Mouse (Mus musculus): ENCODE measurements around the gene Naa10. TPM values are rescaled to one million over a fixed set of nuclear protein-coding genes. Genes with fewer than 3 reads are reported as not detected.
A peak's percentile ranks its signal among the peaks of the same experiment; 100 is the strongest.

Gene Naa10
- polyA plus RNA-seq (2015; fragmentation: Nextera tagmentation; extraction: Ambion mirVana) = 115 and 120 TPM in 2 replicates

DNA sequence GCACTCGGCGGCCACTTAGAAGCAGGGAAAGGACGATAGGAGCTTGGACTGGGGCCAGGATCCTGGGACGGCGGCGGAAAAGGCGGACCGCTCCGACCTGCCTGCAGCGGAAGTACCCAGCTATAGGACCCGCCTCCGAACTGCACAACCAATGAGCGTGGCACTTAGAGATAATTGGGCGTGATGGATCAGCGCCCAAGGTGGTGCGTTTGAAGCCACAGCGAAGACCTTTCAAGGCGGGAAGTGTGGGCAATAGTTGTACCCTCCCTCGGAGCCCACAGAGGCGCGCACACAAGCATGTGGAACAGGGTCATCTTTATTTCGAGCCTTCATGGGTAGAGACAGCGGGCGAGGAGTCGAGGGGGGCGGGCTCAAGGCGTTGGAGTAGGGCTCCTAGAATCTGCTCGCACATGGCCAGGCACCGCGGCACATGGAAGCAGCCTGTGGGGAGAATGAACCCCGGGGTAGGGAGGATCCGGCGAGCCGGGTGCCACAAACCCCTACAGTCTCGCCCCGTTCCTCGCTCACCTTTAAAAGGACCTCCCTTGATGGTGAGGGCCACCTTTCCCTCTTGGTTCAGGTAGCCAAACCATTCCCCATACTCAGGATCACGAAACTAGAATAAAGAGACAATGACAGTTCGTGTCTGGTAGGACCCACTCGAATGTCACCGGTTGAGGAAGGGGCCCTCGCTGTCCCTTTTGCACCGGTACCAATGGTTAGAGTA, at the start of gene Naa10, which contains the start of gene Arhgap4:
TSS of gene Naa10 (minus strand) at position 122 of the 727 bp plus-strand sequence.
TSS of gene Arhgap4 (minus strand) at position 48 of the 727 bp plus-strand sequence.
- H3K9me3 ChIP-seq (replicated peaks) = no peaks in the 10 kb centered on the region
- peak within 1 kb of the TSS; percentile 51 for H3K9ac ChIP-seq
- peaks cover 8% of the 10 kb centered on the region; the same call in 1 of the 2 replicates for H3K36me3 ChIP-seq
- H3K27ac ChIP-seq (replicated peaks) = peak within 1 kb of the TSS; percentile 75
- no peaks in the 10 kb centered on the region for H3K4me1 ChIP-seq
- peak; percentile 95 for ATAC-seq (ENCODE audit: insufficient number of reproducible peaks, low FRiP score, low TSS enrichment, low read depth)
- H3K4me2 ChIP-seq (replicated peaks) = peak within 1 kb of the TSS; percentile 68
- no peaks in the 10 kb centered on the region for H3K27me3 ChIP-seq
- WGBS = 19% methylated on average over 43 of the region's 43 CpGs
- H3K4me3 ChIP-seq (replicated peaks) = peak within 1 kb of the TSS; percentile 58

DNA sequence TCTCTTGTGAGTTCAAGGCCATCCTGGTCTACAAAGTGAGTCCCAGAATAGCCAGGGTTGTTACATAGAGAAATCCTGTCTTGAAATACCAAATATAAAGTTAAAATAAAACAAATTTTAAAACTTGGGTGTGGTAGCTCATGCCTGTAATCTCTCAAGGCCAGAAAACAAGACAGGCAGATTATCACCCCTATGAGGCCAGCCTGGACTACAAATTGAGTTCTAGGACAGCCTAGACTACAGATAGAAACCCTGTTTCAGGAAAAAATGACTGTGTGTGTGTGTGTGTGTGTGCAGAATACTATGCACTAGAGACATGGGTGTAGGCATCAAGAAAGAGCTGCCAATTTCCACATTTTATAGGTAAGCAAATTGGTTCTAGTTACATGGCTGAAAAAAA, 49.0 kb upstream of the Naa10 start:
- H3K4me3 ChIP-seq (replicated peaks) = no peak overlapping the region
- H3K9ac ChIP-seq = no peak overlapping the region
- H3K27me3 ChIP-seq = no peaks in the 10 kb centered on the region
- no peak overlapping the region for H3K4me2 ChIP-seq (replicated peaks)
- H3K4me1 ChIP-seq = no peaks in the 10 kb centered on the region
- no peak for ATAC-seq (ENCODE audit: insufficient number of reproducible peaks, low FRiP score, low TSS enrichment, low read depth)
- H3K27ac ChIP-seq (replicated peaks) = no peak overlapping the region
- H3K36me3 ChIP-seq = no peaks in the 10 kb centered on the region
- H3K9me3 ChIP-seq (replicated peaks) = no peaks in the 10 kb centered on the region

DNA sequence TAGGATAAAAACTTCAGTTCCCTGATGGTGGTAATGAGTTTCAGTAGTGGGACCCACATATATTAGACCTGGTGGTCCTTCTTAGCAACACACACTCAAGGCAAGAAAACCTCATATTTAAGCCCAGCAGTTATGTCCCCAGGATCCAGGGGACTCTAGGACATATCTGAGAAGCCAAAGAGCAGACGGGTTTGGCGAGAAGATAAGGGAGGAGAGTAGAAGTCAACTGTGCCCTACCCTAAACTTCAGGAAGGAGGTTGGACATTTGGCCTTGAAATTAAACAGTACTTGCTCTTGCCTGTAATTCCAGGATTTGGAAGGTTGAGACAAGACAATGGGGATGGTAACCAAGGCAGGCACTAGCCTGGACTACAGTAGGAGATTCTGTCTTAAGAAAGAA, 48.0 kb upstream of the Naa10 start:
- no peak for ATAC-seq (ENCODE audit: insufficient number of reproducible peaks, low FRiP score, low TSS enrichment, low read depth)
- H3K36me3 ChIP-seq = no peaks in the 10 kb centered on the region
- WGBS = 83% methylated on average over 2 of the region's 2 CpGs

DNA sequence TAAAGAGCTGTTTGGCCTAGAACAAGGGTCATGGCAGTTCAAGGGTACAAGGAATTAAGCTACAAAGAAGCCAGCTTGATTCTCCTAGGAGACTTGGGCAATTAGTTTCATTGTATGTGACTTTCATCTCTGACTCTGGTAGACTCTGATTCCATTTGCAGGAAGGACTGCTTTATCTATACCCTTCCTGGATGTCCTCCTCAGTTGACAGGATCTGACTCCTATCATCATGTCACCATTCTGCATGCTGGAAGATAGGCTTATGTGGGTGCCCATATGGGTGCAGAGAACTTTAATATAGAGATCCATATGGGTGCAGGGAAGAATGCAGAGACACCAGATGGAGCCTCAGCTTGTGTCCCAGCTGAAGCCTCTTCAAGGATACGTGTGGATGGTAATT, 47.4 kb upstream of the Naa10 start:
- Histone ChIP-seq H3K27me3 (no peaks in the 10 kb centered on the region), H3K9me3 (replicated peaks) (no peaks in the 10 kb centered on the region), H3K4me1 (0 out of 2 replicates have a peak, but pooled peaks cover under 1% of the 10 kb centered on the region), H3K4me3 (replicated peaks) (no peak overlapping the region), H3K36me3 (no peaks in the 10 kb centered on the region), H3K4me2 (replicated peaks) (no peak overlapping the region), H3K9ac (no peak overlapping the region), H3K27ac (replicated peaks) (no peak overlapping the region)
- ATAC-seq (ENCODE audit: insufficient number of reproducible peaks, low FRiP score, low TSS enrichment, low read depth) = no peak
- 89% methylated on average over 1 of the region's 1 CpGs for WGBS

More for the DNA sequence above, 48.0 kb upstream of the Naa10 start:
- no peak overlapping the region for H3K4me2 ChIP-seq (replicated peaks)
- H3K9me3 ChIP-seq (replicated peaks) = no peaks in the 10 kb centered on the region
- H3K4me3 ChIP-seq (replicated peaks) = no peak overlapping the region
- no peaks in the 10 kb centered on the region for H3K27me3 ChIP-seq
- no peak overlapping the region for H3K27ac ChIP-seq (replicated peaks)
- H3K9ac ChIP-seq = no peak overlapping the region
- H3K4me1 ChIP-seq = no peaks in the 10 kb centered on the region

DNA sequence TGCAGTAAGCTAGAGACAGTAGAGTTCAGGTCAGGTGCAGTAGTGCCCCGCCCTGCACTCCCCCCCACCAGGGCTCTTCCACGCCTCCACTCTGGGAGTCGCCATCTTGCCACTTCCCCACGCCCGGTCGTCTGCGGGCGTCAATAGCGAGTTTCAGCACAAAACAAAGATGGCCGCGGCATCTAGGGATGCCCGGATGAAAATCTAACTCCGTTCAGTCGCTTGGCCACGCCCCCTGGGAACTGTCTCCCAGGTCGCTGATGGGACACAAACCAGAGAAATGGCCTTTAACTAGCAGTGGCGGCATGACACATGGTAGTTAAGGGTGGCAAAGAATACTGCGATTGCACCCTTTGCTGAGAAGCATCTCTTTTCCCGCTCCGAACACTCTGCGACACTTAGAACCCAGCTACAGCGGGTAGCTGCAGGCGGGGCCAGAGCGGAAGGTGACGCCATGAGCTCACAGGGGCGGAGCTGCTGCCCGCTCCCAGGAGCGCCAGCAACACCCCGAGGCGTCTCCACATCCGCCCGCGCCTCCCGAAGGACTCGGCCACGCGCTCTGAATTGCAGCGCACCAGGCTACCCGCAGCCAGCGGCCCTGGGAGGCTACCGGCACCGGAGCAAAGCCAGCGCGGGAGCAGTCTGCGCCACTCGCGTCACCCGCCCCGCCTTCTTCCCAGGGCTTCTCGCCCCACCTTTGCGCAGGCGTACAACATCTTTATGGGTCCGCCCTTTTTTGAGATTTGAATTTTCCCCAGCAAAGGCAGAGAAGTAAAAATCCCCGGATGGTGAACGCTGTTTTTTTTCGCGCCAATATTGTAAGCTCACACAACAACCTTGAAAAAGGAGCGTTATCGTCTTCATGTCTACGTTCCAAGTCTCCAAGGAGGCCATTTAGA, 45.7 kb upstream of the Naa10 start:
- Histone ChIP-seq H3K4me1 (peaks cover 5% of the 10 kb centered on the region; the same call in 1 of the 2 replicates), H3K4me3 (replicated peaks) (peak overlapping the region; percentile 65), H3K9me3 (replicated peaks) (no peaks in the 10 kb centered on the region), H3K27me3 (no peaks in the 10 kb centered on the region), H3K36me3 (no peaks in the 10 kb centered on the region), H3K27ac (replicated peaks) (peak overlapping the region; percentile 99), H3K4me2 (replicated peaks) (peak overlapping the region; percentile 44), H3K9ac (peak overlapping the region; percentile 28)
- ATAC-seq (ENCODE audit: insufficient number of reproducible peaks, low FRiP score, low TSS enrichment, low read depth) = peak; percentile 88
- WGBS = 18% methylated on average over 60 of the region's 60 CpGs

DNA sequence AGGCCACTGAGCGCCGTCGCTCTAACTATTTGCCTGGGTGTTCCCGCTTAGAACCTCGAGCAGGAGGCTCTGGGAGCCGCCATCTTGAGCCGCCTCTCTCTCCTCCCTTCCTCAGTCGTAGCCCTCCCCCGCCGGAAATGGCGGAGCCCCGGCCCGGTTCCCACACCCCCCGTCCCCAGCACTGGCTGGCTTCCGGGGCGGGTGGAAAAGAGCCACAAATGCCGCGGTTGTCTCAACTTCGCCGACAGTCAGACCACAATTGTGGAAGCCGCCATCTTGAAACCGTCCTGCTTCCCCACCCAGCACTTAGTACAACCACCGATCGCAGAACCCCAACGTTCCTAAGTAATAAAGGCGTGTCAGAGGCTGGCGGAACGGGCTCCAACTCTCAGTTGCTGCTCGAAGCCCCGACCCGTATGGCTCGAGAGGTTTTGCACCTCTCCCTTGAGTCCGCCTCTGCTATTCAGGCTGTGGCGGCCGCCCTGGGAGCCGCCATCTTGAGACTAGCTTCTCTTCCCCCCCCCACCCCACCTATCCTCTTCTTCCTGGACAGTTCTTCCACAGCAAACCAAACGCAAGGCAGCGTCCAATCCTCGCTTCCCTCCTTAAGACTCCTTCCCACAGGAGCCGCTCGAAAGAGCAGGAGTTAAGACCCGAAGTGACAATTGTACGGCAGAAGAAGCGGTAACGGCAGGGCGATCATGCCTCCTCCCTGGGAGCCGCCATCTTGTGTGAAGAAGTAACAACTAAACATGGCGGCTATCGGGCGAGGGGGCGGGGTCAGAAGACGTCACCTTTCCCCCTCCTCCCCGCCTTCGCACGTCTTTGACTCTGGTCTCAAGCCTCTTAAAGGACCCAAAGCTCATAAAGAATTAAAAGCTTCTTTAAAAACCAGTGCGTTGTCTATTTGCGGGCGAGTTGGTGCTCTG, 44.8 kb upstream of the Naa10 start, which contains the start of gene Hcfc1:
TSS of gene Hcfc1 (minus strand) at position 110 of the 929 bp plus-strand sequence.
- Histone ChIP-seq H3K27me3 (no peaks in the 10 kb centered on the region), H3K27ac (replicated peaks) (peak within 1 kb of the TSS; percentile 99), H3K36me3 (no peaks in the 10 kb centered on the region), H3K4me3 (replicated peaks) (peak within 1 kb of the TSS; percentile 65), H3K9me3 (replicated peaks) (no peaks in the 10 kb centered on the region), H3K4me1 (peaks cover 5% of the 10 kb centered on the region; the same call in 1 of the 2 replicates), H3K9ac (peak within 1 kb of the TSS; percentile 54), H3K4me2 (replicated peaks) (peak within 1 kb of the TSS; percentile 57)
- peak; percentile 87 for ATAC-seq (ENCODE audit: insufficient number of reproducible peaks, low FRiP score, low TSS enrichment, low read depth)
- 18% methylated on average over 58 of the region's 58 CpGs for WGBS

DNA sequence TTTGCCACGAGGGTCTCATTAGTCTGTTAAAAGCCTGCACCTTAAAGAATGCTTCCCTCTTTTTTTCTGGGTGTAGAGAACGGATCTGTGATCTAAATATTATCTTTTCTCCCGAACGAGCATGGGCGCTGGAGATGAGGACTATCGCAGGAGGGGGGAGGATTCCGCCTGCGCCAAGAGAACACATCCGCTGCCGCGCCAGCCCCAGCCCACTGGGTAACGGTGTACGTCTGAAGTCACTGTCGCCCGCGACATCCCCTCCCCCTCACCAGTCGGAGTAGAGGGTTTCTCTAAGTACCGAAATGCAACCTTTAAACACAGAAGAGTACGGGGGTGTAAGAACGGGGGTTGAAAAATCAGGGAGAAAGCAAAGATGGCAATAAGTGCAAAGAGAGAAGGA, 43.6 kb upstream of the Naa10 start:
- Histone ChIP-seq H3K4me1 (peaks cover 5% of the 10 kb centered on the region; the same call in 1 of the 2 replicates), H3K9me3 (replicated peaks) (no peaks in the 10 kb centered on the region), H3K36me3 (no peaks in the 10 kb centered on the region), H3K4me3 (replicated peaks) (peak overlapping the region; percentile 65), H3K4me2 (replicated peaks) (peak overlapping the region; percentile 57), H3K27ac (replicated peaks) (peak overlapping the region; percentile 99; the same call in 1 of the 2 replicates), H3K9ac (peak overlapping the region; percentile 54), H3K27me3 (no peaks in the 10 kb centered on the region)
- ATAC-seq (ENCODE audit: insufficient number of reproducible peaks, low FRiP score, low TSS enrichment, low read depth) = no peak
- 13% methylated on average over 20 of the region's 20 CpGs for WGBS

DNA sequence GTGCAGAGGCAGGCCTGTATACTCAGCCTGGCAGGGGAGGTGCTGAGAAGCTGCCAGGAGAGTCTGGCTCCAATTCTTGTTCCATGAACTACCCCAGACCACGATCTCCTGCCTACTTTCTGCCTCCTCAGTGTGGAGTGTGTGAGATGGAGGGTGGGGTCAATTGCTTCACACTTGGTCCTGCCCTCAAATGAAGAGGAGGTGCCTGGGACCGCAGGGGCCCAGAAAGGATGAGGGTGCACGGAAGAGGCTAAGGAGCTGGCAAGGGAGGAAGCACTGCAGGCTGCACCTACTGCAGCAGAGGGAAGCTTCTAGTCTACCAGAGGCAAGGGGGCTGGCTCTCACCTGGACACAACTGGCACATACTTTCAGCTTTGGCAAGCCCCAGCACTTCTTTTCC, 42.6 kb upstream of the Naa10 start:
- Histone ChIP-seq H3K4me2 (replicated peaks) (peak overlapping the region; percentile 57), H3K27ac (replicated peaks) (peak overlapping the region; percentile 39), H3K36me3 (peaks cover 3% of the 10 kb centered on the region; the same call in 1 of the 2 replicates), H3K4me3 (replicated peaks) (peak overlapping the region; percentile 65), H3K27me3 (peaks cover 4% of the 10 kb centered on the region; the same call in 1 of the 2 replicates), H3K9me3 (replicated peaks) (no peaks in the 10 kb centered on the region), H3K4me1 (peaks cover 5% of the 10 kb centered on the region; the same call in 1 of the 2 replicates), H3K9ac (peak overlapping the region; percentile 31; the same call in 1 of the 2 replicates)
- ATAC-seq (ENCODE audit: insufficient number of reproducible peaks, low FRiP score, low TSS enrichment, low read depth) = no peak
- WGBS = 32% methylated on average over 3 of the region's 3 CpGs

DNA sequence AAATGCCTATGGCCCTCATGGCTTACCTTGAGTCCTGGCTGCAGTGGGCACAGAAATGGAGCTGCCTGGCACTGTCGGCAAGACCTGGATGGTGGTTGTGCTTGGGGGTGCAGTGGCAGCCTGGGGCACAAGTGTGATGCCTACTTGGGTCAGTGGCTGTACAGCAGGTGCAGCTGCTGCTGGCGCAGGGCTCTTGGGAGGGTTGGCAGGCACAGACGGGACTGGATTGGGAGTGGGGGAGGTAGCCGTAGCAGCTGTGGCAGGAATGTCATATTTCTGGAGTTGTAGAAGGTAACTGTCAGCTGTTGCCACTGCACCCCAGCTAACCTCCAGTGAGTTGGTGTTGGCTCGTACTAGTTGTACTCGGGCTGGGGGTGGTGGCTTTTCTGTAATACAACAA, 33.2 kb upstream of the Naa10 start:
- H3K4me3 ChIP-seq (replicated peaks) = no peak overlapping the region
- no peak overlapping the region for H3K9ac ChIP-seq
- peaks cover 71% of the 10 kb centered on the region for H3K36me3 ChIP-seq
- no peaks in the 10 kb centered on the region for H3K9me3 ChIP-seq (replicated peaks)
- no peak overlapping the region for H3K27ac ChIP-seq (replicated peaks)
- no peak for ATAC-seq (ENCODE audit: insufficient number of reproducible peaks, low FRiP score, low TSS enrichment, low read depth)
- peaks cover 2% of the 10 kb centered on the region; the same call in 1 of the 2 replicates for H3K27me3 ChIP-seq
- 85% methylated on average over 6 of the region's 6 CpGs for WGBS
- no peaks in the 10 kb centered on the region for H3K4me1 ChIP-seq
- H3K4me2 ChIP-seq (replicated peaks) = no peak overlapping the region

DNA sequence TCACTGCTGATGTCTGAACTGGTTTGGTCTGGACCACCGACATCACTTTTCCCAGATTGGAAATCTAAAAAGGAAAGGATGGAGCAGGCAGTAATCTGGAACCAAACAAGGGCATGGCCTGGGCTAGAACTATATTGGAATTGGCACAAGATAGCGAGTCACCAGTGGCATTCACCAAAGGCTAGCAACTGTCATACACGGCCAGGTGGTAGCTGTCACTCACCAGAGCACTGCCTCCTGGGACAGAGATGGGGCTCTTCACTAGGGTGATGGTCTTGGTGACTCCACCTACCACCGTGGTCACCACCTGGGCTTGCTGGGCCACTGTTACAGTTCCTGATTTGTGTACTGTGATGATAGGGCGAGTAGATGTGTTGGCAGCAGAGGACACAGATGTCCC, 30.9 kb upstream of the Naa10 start:
- WGBS = 83% methylated on average over 5 of the region's 5 CpGs
- Histone ChIP-seq H3K9ac (no peak overlapping the region), H3K27ac (replicated peaks) (no peak overlapping the region), H3K27me3 (no peaks in the 10 kb centered on the region), H3K9me3 (replicated peaks) (no peaks in the 10 kb centered on the region), H3K4me2 (replicated peaks) (no peak overlapping the region), H3K4me3 (replicated peaks) (no peak overlapping the region), H3K4me1 (no peaks in the 10 kb centered on the region), H3K36me3 (peaks cover 71% of the 10 kb centered on the region)
- ATAC-seq (ENCODE audit: insufficient number of reproducible peaks, low FRiP score, low TSS enrichment, low read depth) = no peak

All from embryonic facial prominence, embryonic 15.5 days (tissue).